Mouse (Mus musculus) heart, embryonic 11.5 days (tissue): ENCODE measurements around the gene Nenf. TPM values are rescaled to one million over a fixed set of nuclear protein-coding genes. Genes with fewer than 3 reads are reported as not detected.

ENCODE experiments used
- ATAC-seq: fragments of 200-750 bp; cut with Nextera tagmentation; replicated peaks from 2 replicates; pipeline ENCODE4 v1.8.0; 2017; ENCODE audit warnings: moderate library complexity; ENCODE audit not compliant: insufficient number of reproducible peaks, low FRiP score, low TSS enrichment
- H3K27ac ChIP-seq: fragments of 300-500 bp; sonication (generic); 2 replicates; pipeline ENCODE4 v1.5.1; 2014; ENCODE audit warnings: mild to moderate bottlenecking, low read depth, low read length
- H3K27me3 ChIP-seq: fragments of 300-500 bp; sonication (generic); 2 replicates; pipeline ENCODE4 v1.6.1; 2014; ENCODE audit warnings: mild to moderate bottlenecking, low read length, mixed read lengths; ENCODE audit not compliant: control insufficient read depth, insufficient read depth
- H3K36me3 ChIP-seq: fragments of 300-500 bp; sonication (generic); 2 replicates; pipeline ENCODE4 v1.6.1; 2014; ENCODE audit warnings: mild to moderate bottlenecking, low read length, moderate library complexity, mixed read lengths; ENCODE audit not compliant: control insufficient read depth, insufficient read depth
- H3K4me1 ChIP-seq: fragments of 300-500 bp; sonication (generic); 2 replicates; pipeline ENCODE4 v1.6.1; 2014; ENCODE audit warnings: low read length; ENCODE audit not compliant: control insufficient read depth, insufficient read depth
- H3K4me2 ChIP-seq: fragments of 300-500 bp; sonication (generic); 2 replicates; pipeline ENCODE4 v1.6.1; 2014; ENCODE audit warnings: mild to moderate bottlenecking, moderate library complexity
- H3K4me3 ChIP-seq: fragments of 300-500 bp; sonication (generic); 2 replicates; pipeline ENCODE4 v1.5.1; 2014; ENCODE audit warnings: low read depth, low read length
- H3K9ac ChIP-seq: fragments of 300-500 bp; sonication (generic); 2 replicates; pipeline ENCODE4 v1.6.1; 2014; ENCODE audit warnings: mild to moderate bottlenecking, low read depth, low read length, moderate library complexity
- H3K9me3 ChIP-seq: fragments of 300-500 bp; sonication (generic); replicated peaks from 2 replicates; pipeline ENCODE4 v1.6.1; 2016; ENCODE audit warnings: low read length; ENCODE audit not compliant: control insufficient read depth
- WGBS: fragments of 180-500 bp; shearing (Covaris S2); extraction: QIAGEN DNeasy Blood & Tissue Kit; methylation state at CpG from one replicate; pipeline ENCODE4 v1.1.7; 2014; ENCODE audit not compliant: insufficient replicate concordance; 5-methylcytosine and 5-hydroxymethylcytosine counted together
- polyA plus RNA-seq: library from polyadenylated mRNA; unstranded; fragments of >200 nt; fragmentation: Nextera tagmentation; extraction: Ambion mirVana; gene quantifications from 2 replicates; pipeline ENCODE4 v1.2.1, GENCODE M21; 2014

Nenf gene
- polyA plus RNA-seq, 1 experiment from 2014 or later, result 106 TPM

GRCm38 (mm10) chr1:191349486-191350037 lies 31.6 kb upstream of the Nenf start:
- H3K9ac ChIP-seq, result no peak overlapping the region
- peaks cover 22% of the 10 kb centered on the region; the same call in 1 of the 2 replicates for H3K36me3 ChIP-seq
- no peak overlapping the region for H3K4me3 ChIP-seq
- H3K27ac ChIP-seq, result no peak overlapping the region; the same call in 1 of the 2 replicates
- ATAC-seq, result no peak
- H3K4me1 ChIP-seq, result peaks cover 28% of the 10 kb centered on the region
- H3K9me3 ChIP-seq, result no peaks in the 10 kb centered on the region
- no peaks in the 10 kb centered on the region for H3K27me3 ChIP-seq
- no peak overlapping the region for H3K4me2 ChIP-seq
- WGBS, result 57% methylated on average over 23 of the region's 23 CpGs

GRCm38 (mm10) chr1:191348996-191349395 lies 31.0 kb upstream of the Nenf start:
- peaks cover 18% of the 10 kb centered on the region; the same call in 1 of the 2 replicates for H3K36me3 ChIP-seq
- no peaks in the 10 kb centered on the region for H3K9me3 ChIP-seq
- H3K4me1 ChIP-seq, result peaks cover 28% of the 10 kb centered on the region
- H3K4me3 ChIP-seq, result no peak overlapping the region
- WGBS, result 19% methylated on average over 5 of the region's 5 CpGs
- H3K27me3 ChIP-seq, result no peaks in the 10 kb centered on the region
- 0 out of 2 replicates have a peak, but pooled peaks have one; percentile 37 for ATAC-seq
- no peak overlapping the region for H3K9ac ChIP-seq
- H3K27ac ChIP-seq, result no peak overlapping the region
- no peak overlapping the region for H3K4me2 ChIP-seq

GRCm38 (mm10) chr1:191348592-191348991 lies 30.6 kb upstream of the Nenf start:
- peaks cover 17% of the 10 kb centered on the region; the same call in 1 of the 2 replicates for H3K36me3 ChIP-seq
- no peak overlapping the region for H3K4me2 ChIP-seq
- no peak overlapping the region for H3K27ac ChIP-seq
- WGBS, result 56% methylated on average over 2 of the region's 2 CpGs
- ATAC-seq, result no peak
- H3K4me1 ChIP-seq, result peaks cover 28% of the 10 kb centered on the region
- H3K27me3 ChIP-seq, result no peaks in the 10 kb centered on the region
- no peaks in the 10 kb centered on the region for H3K9me3 ChIP-seq
- no peak overlapping the region for H3K9ac ChIP-seq
- H3K4me3 ChIP-seq, result no peak overlapping the region

- Histone ChIP-seq H3K4me1 (peaks cover 24% of the 10 kb centered on the region), H3K9ac (no peak overlapping the region), H3K4me2 (no peak overlapping the region), H3K27ac (no peak overlapping the region), H3K27me3 (no peaks in the 10 kb centered on the region), H3K9me3 (no peaks in the 10 kb centered on the region), H3K36me3 (peaks cover 14% of the 10 kb centered on the region; the same call in 1 of the 2 replicates), H3K4me3 (no peak overlapping the region)
- no peak for ATAC-seq
- 75% methylated on average over 8 of the region's 8 CpGs for WGBS
Measured at GRCm38 (mm10) chr1:191347602-191348001, 29.6 kb upstream of the Nenf start.

- Histone ChIP-seq H3K4me1 (no peaks in the 10 kb centered on the region), H3K9me3 (no peaks in the 10 kb centered on the region), H3K4me2 (no peak overlapping the region), H3K27ac (no peak overlapping the region), H3K9ac (no peak overlapping the region), H3K4me3 (no peak overlapping the region), H3K27me3 (no peaks in the 10 kb centered on the region), H3K36me3 (peaks cover 19% of the 10 kb centered on the region)
- ATAC-seq, result no peak
- 80% methylated on average over 4 of the region's 4 CpGs for WGBS
Measured at GRCm38 (mm10) chr1:191340530-191340929, 22.5 kb upstream of the Nenf start.

- Histone ChIP-seq H3K27me3 (no peaks in the 10 kb centered on the region), H3K9ac (no peak overlapping the region), H3K9me3 (no peaks in the 10 kb centered on the region), H3K4me3 (no peak overlapping the region), H3K4me1 (no peaks in the 10 kb centered on the region), H3K36me3 (peaks cover 16% of the 10 kb centered on the region), H3K4me2 (no peak overlapping the region), H3K27ac (no peak overlapping the region)
- 87% methylated on average over 2 of the region's 2 CpGs for WGBS
- ATAC-seq, result no peak
Measured at GRCm38 (mm10) chr1:191339876-191340275, 21.9 kb upstream of the Nenf start.

- Histone ChIP-seq H3K27me3 (no peaks in the 10 kb centered on the region), H3K4me3 (no peak overlapping the region), H3K9ac (no peak overlapping the region), H3K4me1 (no peaks in the 10 kb centered on the region), H3K9me3 (no peaks in the 10 kb centered on the region), H3K36me3 (peaks cover 9% of the 10 kb centered on the region), H3K4me2 (no peak overlapping the region), H3K27ac (no peak overlapping the region)
- WGBS, result 80% methylated on average over 5 of the region's 5 CpGs
- ATAC-seq, result no peak
Measured at GRCm38 (mm10) chr1:191334500-191334899, 16.5 kb upstream of the Nenf start.

GRCm38 (mm10) chr1:191330356-191330755 lies 12.4 kb upstream of the Nenf start:
- 81% methylated on average over 4 of the region's 4 CpGs for WGBS
- Histone ChIP-seq H3K4me3 (no peak overlapping the region), H3K36me3 (peaks cover 2% of the 10 kb centered on the region; the same call in 1 of the 2 replicates), H3K4me2 (no peak overlapping the region), H3K27ac (no peak overlapping the region), H3K4me1 (peaks cover 16% of the 10 kb centered on the region), H3K9ac (no peak overlapping the region), H3K9me3 (no peaks in the 10 kb centered on the region), H3K27me3 (no peaks in the 10 kb centered on the region)
- no peak for ATAC-seq

- H3K27ac ChIP-seq, result no peak overlapping the region
- H3K9me3 ChIP-seq, result no peaks in the 10 kb centered on the region
- no peaks in the 10 kb centered on the region for H3K27me3 ChIP-seq
- H3K4me1 ChIP-seq, result peaks cover 16% of the 10 kb centered on the region
- no peak overlapping the region for H3K4me3 ChIP-seq
- ATAC-seq, result no peak
- peaks cover 2% of the 10 kb centered on the region; the same call in 1 of the 2 replicates for H3K36me3 ChIP-seq
- H3K4me2 ChIP-seq, result no peak overlapping the region
- no peak overlapping the region for H3K9ac ChIP-seq
- WGBS, result 81% methylated on average over 8 of the region's 8 CpGs
Measured at GRCm38 (mm10) chr1:191328019-191328441, 10.0 kb upstream of the Nenf start.
